Mouse (Mus musculus) ES-Bruce4 (cell line): ENCODE results near the gene Gpc6.

ENCODE experiments used
- CTCF ChIP-seq: IDR thresholded peaks from one replicate; pipeline ENCODE4 v1.8.1; 2011; ENCODE audit warnings: low read depth, low read length
- EP300 ChIP-seq: IDR thresholded peaks from 2 replicates; pipeline ENCODE4 v1.6.1; 2011; ENCODE audit warnings: low read depth, low read length; ENCODE audit not compliant: insufficient read depth
- POLR2A ChIP-seq: IDR thresholded peaks from one replicate; pipeline ENCODE4 v1.8.1; 2011; ENCODE audit warnings: low read length; ENCODE audit not compliant: insufficient read depth

DNA sequence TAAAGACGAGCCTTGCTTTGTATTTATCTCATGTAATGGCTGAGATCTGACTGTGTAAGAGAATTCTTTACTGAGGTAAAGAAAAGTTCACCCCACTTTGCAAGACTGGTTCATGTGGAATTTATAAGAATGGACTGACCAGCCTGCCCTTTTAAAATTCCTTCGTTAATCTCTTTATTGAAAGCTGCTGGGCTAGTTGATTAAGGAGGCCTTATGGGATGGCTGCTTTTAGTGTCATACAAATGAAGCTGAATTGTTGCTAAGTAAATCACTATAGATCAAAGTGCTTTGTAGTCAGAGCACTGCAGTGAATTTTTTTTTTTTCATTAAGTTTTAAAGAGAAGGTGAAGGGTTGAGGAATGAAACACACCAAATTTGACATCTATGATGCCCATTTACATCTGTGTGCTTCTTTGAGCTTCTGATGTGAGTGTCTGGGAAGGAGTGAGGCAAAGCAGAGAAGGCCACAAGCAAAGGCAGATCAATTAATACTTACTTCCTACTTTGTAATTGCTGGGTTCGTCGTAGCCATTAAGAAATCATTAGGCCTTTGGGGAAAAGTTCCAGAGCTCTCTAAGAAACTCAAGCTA is 90.3 kb downstream of the Gpc6 start:
- TF ChIP-seq POLR2A: no peak
- TF ChIP-seq EP300: no peak
- TF ChIP-seq CTCF: no peak
